Mouse (Mus musculus): ENCODE data around the gene Draxin. TPM values are rescaled to one million over a fixed set of nuclear protein-coding genes. Genes with fewer than 3 reads are reported as not detected.

Draxin gene
- total and polyA plus RNA-seq, 3 experiments: 0.04 TPM; not detected in 2

DNA sequence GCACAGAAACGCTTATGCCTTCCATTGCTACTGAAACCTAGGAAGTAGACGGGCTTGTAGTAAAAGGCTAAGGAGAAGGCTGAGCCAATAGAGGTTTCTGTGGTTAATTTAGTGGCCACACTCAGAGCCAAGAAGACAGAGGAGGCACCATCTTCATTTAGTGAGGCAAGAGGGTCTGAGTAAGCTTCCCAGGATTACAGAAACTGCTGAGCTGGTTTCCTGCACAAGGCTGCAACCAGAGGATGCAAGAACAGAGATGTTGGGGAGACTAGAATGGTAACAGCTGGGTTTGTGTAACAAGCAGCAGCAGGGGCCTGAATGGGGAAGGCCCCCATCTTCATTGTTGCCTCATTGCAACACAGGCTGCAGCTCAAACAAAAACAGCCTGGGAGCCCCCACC is 1.8 kb downstream of the Draxin start:
- TF ChIP-seq ZMIZ1 (IDR thresholded peaks at IDR 0.05; ENCODE audit: low read depth, low read length) (no peak), HCFC1 (IDR thresholded peaks at IDR 0.05; ENCODE audit: low read depth, low read length) (no peak), ETS1 (conservative IDR thresholded peaks at IDR 0.05; ENCODE audit: low read depth, low read length) (no peak), KAT2A (IDR thresholded peaks at IDR 0.05; ENCODE audit: insufficient replicate concordance, low read length) (no peak), JUND (conservative IDR thresholded peaks at IDR 0.05; ENCODE audit: low read depth, low read length) (no peak), USF1 (IDR thresholded peaks at IDR 0.05; ENCODE audit: low read depth, low read length) (no peak), RAD21 (IDR thresholded peaks at IDR 0.05; ENCODE audit: low read depth, low read length) (no peak), MAX (IDR thresholded peaks at IDR 0.05; ENCODE audit: low read length) (no peak), MAFK (IDR thresholded peaks at IDR 0.05; ENCODE audit: insufficient replicate concordance, low read length) (no peak), ELF1 (IDR thresholded peaks at IDR 0.05; ENCODE audit: low read depth, low read length) (no peak), POLR2AphosphoS2 (IDR thresholded peaks at IDR 0.05; ENCODE audit: low read depth, low read length) (no peak), SIN3A (IDR thresholded peaks at IDR 0.05; ENCODE audit: low read length) (no peak), USF2 (conservative IDR thresholded peaks at IDR 0.05; ENCODE audit: low read depth, low read length) (no peak), ZC3H11A (IDR thresholded peaks at IDR 0.05; ENCODE audit: low read depth, low read length) (no peak), CHD2 (IDR thresholded peaks at IDR 0.05; ENCODE audit: low read length) (no peak), NRF1 (IDR thresholded peaks at IDR 0.05; ENCODE audit: low read depth, low read length) (no peak), JUN (IDR thresholded peaks at IDR 0.05; ENCODE audit: insufficient read depth, low read depth, low read length) (no peak), NELFE (IDR thresholded peaks at IDR 0.05; ENCODE audit: low read depth, low read length) (no peak), ZNF384 (IDR thresholded peaks at IDR 0.05; ENCODE audit: low read depth, low read length) (no peak)

GRCm38 (mm10) chr4:148128241-148128640 is 2.3 kb downstream of the Draxin start:
- no peak for TF ChIP-seq RAD21 (IDR thresholded peaks at IDR 0.05; ENCODE audit: low read depth, low read length)
- no peak for TF ChIP-seq MAFK (IDR thresholded peaks at IDR 0.05; ENCODE audit: insufficient replicate concordance, low read length)
- no peak for TF ChIP-seq EP300 (IDR thresholded peaks at IDR 0.05; ENCODE audit: low read length)
- no peak for TF ChIP-seq NRF1 (IDR thresholded peaks at IDR 0.05; ENCODE audit: low read depth, low read length)
- no peak for TF ChIP-seq ZC3H11A (IDR thresholded peaks at IDR 0.05; ENCODE audit: low read depth, low read length)
- TF ChIP-seq ZMIZ1 (IDR thresholded peaks at IDR 0.05; ENCODE audit: low read depth, low read length): no peak
- no peak for TF ChIP-seq UBTF (IDR thresholded peaks at IDR 0.05; ENCODE audit: low read depth, low read length)
- no peak for TF ChIP-seq GABPA (IDR thresholded peaks at IDR 0.05; ENCODE audit: insufficient replicate concordance, low read depth, low read length)
- TF ChIP-seq CHD2 (IDR thresholded peaks at IDR 0.05; ENCODE audit: low read length): no peak
- no peak for TF ChIP-seq SMC3 (IDR thresholded peaks at IDR 0.05; ENCODE audit: low read depth, low read length)
- TF ChIP-seq TBP (conservative IDR thresholded peaks at IDR 0.05; ENCODE audit: low read depth, low read length): no peak
- TF ChIP-seq E2F4 (IDR thresholded peaks at IDR 0.05; ENCODE audit: insufficient replicate concordance, low read depth, low read length): no peak
- no peak for TF ChIP-seq USF2 (conservative IDR thresholded peaks at IDR 0.05; ENCODE audit: low read depth, low read length)
- no peak for TF ChIP-seq NELFE (IDR thresholded peaks at IDR 0.05; ENCODE audit: low read depth, low read length)
- Histone ChIP-seq H3K4me3 (replicated peaks in 1 of 3; ENCODE audit: low read depth in 2 of 3, low read length in 2 of 3, poor library complexity in 1 of 3) (no peak overlapping the region), H3K9ac (ENCODE audit: insufficient read depth, low read depth) (no peak overlapping the region), H3K27me3 (replicated peaks) (peaks cover 89% of the 10 kb centered on the region), H3K9me3 (replicated peaks; ENCODE audit: low read length) (peaks cover 4% of the 10 kb centered on the region), H3K4me2 (ENCODE audit: insufficient read depth, low read depth, poor library complexity, severe bottlenecking) (no peak overlapping the region), H3K27ac (ENCODE audit: insufficient read depth, low read depth) (no peak overlapping the region), H3K79me2 (replicated peaks; ENCODE audit: control insufficient read depth, extremely low read depth, insufficient read depth, poor library complexity, severe bottlenecking) (no peaks in the 10 kb centered on the region), H3K4me1 (ENCODE audit: control insufficient read depth in 1 of 2, insufficient read depth in 2 of 2) (peaks cover 0 to 3% of the 10 kb centered on the region in 2 experiments; a peak in 2 of 4 replicates), H3K36me3 (replicated peaks in 1 of 2; ENCODE audit: control insufficient read depth in 1 of 2, insufficient read depth in 1 of 2, low read length in 1 of 2) (no peaks in the 10 kb centered on the region)
- in situ Hi-C loops (cut with MboI; ENCODE audit: low pct_ligation_motif_present, low pct_unique_long_range_greater_than_20kb, low sequenced_read_pairs): no loop called here
- no peak for DNase-seq (ENCODE audit: extremely low read depth)
- dilution Hi-C loops (cut with MboI; ENCODE audit: extremely low pct_ligation_motif_present, extremely low pct_unique_long_range_greater_than_20kb, low sequenced_read_pairs): no loop called here

More for the DNA sequence above, 1.8 kb downstream of the Draxin start:
- Histone ChIP-seq H3K4me1 (ENCODE audit: control insufficient read depth in 1 of 2, insufficient read depth in 2 of 2) (peaks cover 0 to 3% of the 10 kb centered on the region in 2 experiments; a peak in 2 of 4 replicates), H3K36me3 (replicated peaks in 1 of 2; ENCODE audit: control insufficient read depth in 1 of 2, insufficient read depth in 1 of 2, low read length in 1 of 2) (no peaks in the 10 kb centered on the region), H3K79me2 (replicated peaks; ENCODE audit: control insufficient read depth, extremely low read depth, insufficient read depth, poor library complexity, severe bottlenecking) (no peaks in the 10 kb centered on the region), H3K9me3 (replicated peaks; ENCODE audit: low read length) (peaks cover 4% of the 10 kb centered on the region), H3K27me3 (replicated peaks) (peaks cover 88% of the 10 kb centered on the region), H3K27ac (ENCODE audit: insufficient read depth, low read depth) (no peak overlapping the region), H3K9ac (ENCODE audit: insufficient read depth, low read depth) (no peak overlapping the region), H3K4me3 (replicated peaks in 1 of 3; ENCODE audit: low read depth in 2 of 3, low read length in 2 of 3, poor library complexity in 1 of 3) (no peak overlapping the region), H3K4me2 (ENCODE audit: insufficient read depth, low read depth, poor library complexity, severe bottlenecking) (no peak overlapping the region)
- DNase-seq (ENCODE audit: extremely low read depth): no peak
- in situ Hi-C loops (cut with MboI; ENCODE audit: low pct_ligation_motif_present, low pct_unique_long_range_greater_than_20kb, low sequenced_read_pairs) (no loop called here), dilution Hi-C loops (cut with MboI; ENCODE audit: extremely low pct_ligation_motif_present, extremely low pct_unique_long_range_greater_than_20kb, low sequenced_read_pairs) (no loop called here)
